Mouse (Mus musculus) megakaryocyte, embryonic 14.5 days (primary cell): ENCODE measurements at regions not wholly inside any gene's neighbourhood (a gene's known extent, or its start where the extent isn't known, plus 50 kb on each side); places are given as distances from the start of the nearest gene placed in this dataset.

Source experiments
- FLI1 ChIP-seq: IDR thresholded peaks from 2 replicates; pipeline ENCODE4 v1.6.1; 2012; ENCODE audit warnings: low read length, inconsistent platforms, mixed read lengths
- GATA1 ChIP-seq: IDR thresholded peaks from 3 replicates; pipeline ENCODE4 v1.6.1; 2012; ENCODE audit warnings: mixed read lengths, low read length, inconsistent platforms, borderline replicate concordance

DNA sequence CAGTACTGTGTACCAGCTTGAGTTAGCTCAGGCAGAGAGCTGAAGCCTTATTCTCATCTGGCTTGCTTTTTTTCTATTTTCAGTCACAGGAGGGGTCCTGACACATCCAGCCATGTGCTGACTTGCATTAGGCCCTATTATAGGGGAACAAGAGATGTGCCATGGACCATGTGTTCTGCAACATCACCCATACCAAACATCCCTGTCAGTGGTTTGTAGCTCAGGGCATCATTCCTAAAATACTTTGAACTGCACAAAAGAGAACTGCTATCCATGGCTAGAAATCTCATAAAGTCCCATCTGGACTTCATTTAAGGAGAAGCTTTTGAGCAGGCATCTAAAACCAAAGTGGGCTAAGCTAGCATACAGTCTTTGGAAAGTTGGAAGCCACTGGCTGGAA lies 304.1 kb downstream of the Sec16b start:
- TF ChIP-seq GATA1: no peak
- no peak for TF ChIP-seq FLI1
